Mouse (Mus musculus) ES-Bruce4 (cell line): ENCODE measurements around the gene Nck1. TPM values are rescaled to one million over a fixed set of nuclear protein-coding genes. Genes with fewer than 3 reads are reported as not detected.

ENCODE experiments used
- H3K27ac ChIP-seq: 2 replicates; pipeline ENCODE4 v1.5.1; 2012; ENCODE audit warnings: low read length, inconsistent platforms; ENCODE audit not compliant: insufficient read depth
- H3K27me3 ChIP-seq: 2 replicates; pipeline ENCODE4 v1.6.1; 2012; ENCODE audit warnings: mild to moderate bottlenecking, low read length, inconsistent platforms; ENCODE audit not compliant: control insufficient read depth, poor library complexity, insufficient read depth, severe bottlenecking
- H3K36me3 ChIP-seq: 2 replicates; pipeline ENCODE4 v1.6.1; 2012; ENCODE audit warnings: inconsistent platforms, mild to moderate bottlenecking, low read length, moderate library complexity; ENCODE audit not compliant: control insufficient read depth, poor library complexity, insufficient read depth, severe bottlenecking
- H3K4me1 ChIP-seq: one replicate; pipeline ENCODE4 v1.8.1; 2011; ENCODE audit warnings: low read length; ENCODE audit not compliant: control insufficient read depth, insufficient read depth
- H3K4me3 ChIP-seq: 2 replicates; pipeline ENCODE4 v1.5.1; 2011; ENCODE audit warnings: low read depth, mild to moderate bottlenecking, low read length
- H3K9ac ChIP-seq: 2 replicates; pipeline ENCODE4 v1.6.1; 2012; ENCODE audit warnings: low read depth, mild to moderate bottlenecking, inconsistent platforms; ENCODE audit not compliant: poor library complexity, severe bottlenecking
- H3K9me3 ChIP-seq: replicated peaks from 2 replicates; pipeline ENCODE4 v1.6.1; 2012; ENCODE audit warnings: mild to moderate bottlenecking, low read length, inconsistent platforms; ENCODE audit not compliant: control insufficient read depth, poor library complexity, insufficient read depth, severe bottlenecking
- CTCF ChIP-seq: IDR thresholded peaks from one replicate; pipeline ENCODE4 v1.8.1; 2011; ENCODE audit warnings: low read depth, low read length
- EP300 ChIP-seq: IDR thresholded peaks from 2 replicates; pipeline ENCODE4 v1.6.1; 2011; ENCODE audit warnings: low read depth, low read length; ENCODE audit not compliant: insufficient read depth
- POLR2A ChIP-seq: IDR thresholded peaks from one replicate; pipeline ENCODE4 v1.8.1; 2011; ENCODE audit warnings: low read length; ENCODE audit not compliant: insufficient read depth
- polyA plus RNA-seq: library from polyadenylated mRNA; stranded (reverse); fragments of >200 nt; gene quantifications from 2 replicates; pipeline ENCODE4 v1.2.4, GENCODE M21; 2011; ENCODE audit warnings: low read depth; ENCODE audit not compliant: missing spikeins, insufficient read depth, insufficient read length

The Nck1 gene
- polyA plus RNA-seq, 1 experiment, result 60.1 TPM

- H3K27ac ChIP-seq, result no peak overlapping the region
- H3K4me3 ChIP-seq, result no peak overlapping the region
- H3K9me3 ChIP-seq, result no peaks in the 10 kb centered on the region
- no peak overlapping the region for H3K9ac ChIP-seq
- no peaks in the 10 kb centered on the region for H3K36me3 ChIP-seq
- TF ChIP-seq EP300 (no peak), CTCF (no peak), POLR2A (no peak)
- H3K27me3 ChIP-seq, result no peaks in the 10 kb centered on the region
- H3K4me1 ChIP-seq, result no peaks in the 10 kb centered on the region
Observed at GRCm38 (mm10) chr9:100470228-100470627, 75.7 kb downstream of the Nck1 start.

GRCm38 (mm10) chr9:100469681-100470080 is 76.3 kb downstream of the Nck1 start:
- no peak overlapping the region for H3K4me3 ChIP-seq
- H3K9ac ChIP-seq, result no peak overlapping the region
- no peaks in the 10 kb centered on the region for H3K27me3 ChIP-seq
- TF ChIP-seq EP300, result no peak
- no peak for TF ChIP-seq POLR2A
- TF ChIP-seq CTCF, result no peak
- no peaks in the 10 kb centered on the region for H3K9me3 ChIP-seq
- H3K36me3 ChIP-seq, result no peaks in the 10 kb centered on the region
- H3K27ac ChIP-seq, result no peak overlapping the region
- no peaks in the 10 kb centered on the region for H3K4me1 ChIP-seq

GRCm38 (mm10) chr9:100468151-100468550 is 77.8 kb downstream of the Nck1 start:
- TF ChIP-seq POLR2A, result no peak
- TF ChIP-seq CTCF, result no peak
- no peak for TF ChIP-seq EP300
- Histone ChIP-seq H3K27ac (no peak overlapping the region), H3K9me3 (no peaks in the 10 kb centered on the region), H3K4me3 (no peak overlapping the region), H3K27me3 (no peaks in the 10 kb centered on the region), H3K36me3 (no peaks in the 10 kb centered on the region), H3K9ac (no peak overlapping the region), H3K4me1 (no peaks in the 10 kb centered on the region)

- Histone ChIP-seq H3K9me3 (no peaks in the 10 kb centered on the region), H3K4me3 (no peak overlapping the region), H3K9ac (no peak overlapping the region), H3K27me3 (no peaks in the 10 kb centered on the region), H3K36me3 (no peaks in the 10 kb centered on the region), H3K4me1 (no peaks in the 10 kb centered on the region), H3K27ac (no peak overlapping the region)
- TF ChIP-seq CTCF (no peak), POLR2A (no peak), EP300 (no peak)
Observed at GRCm38 (mm10) chr9:100467653-100468052, 78.3 kb downstream of the Nck1 start.

GRCm38 (mm10) chr9:100466743-100467142 is 79.2 kb downstream of the Nck1 start:
- Histone ChIP-seq H3K9me3 (no peaks in the 10 kb centered on the region), H3K9ac (no peak overlapping the region), H3K4me3 (no peak overlapping the region), H3K27ac (no peak overlapping the region), H3K4me1 (no peaks in the 10 kb centered on the region), H3K36me3 (no peaks in the 10 kb centered on the region), H3K27me3 (no peaks in the 10 kb centered on the region)
- TF ChIP-seq CTCF, result no peak
- TF ChIP-seq EP300, result no peak
- no peak for TF ChIP-seq POLR2A

GRCm38 (mm10) chr9:100465988-100466387 is 79.9 kb downstream of the Nck1 start:
- TF ChIP-seq CTCF (no peak), EP300 (no peak)
- no peaks in the 10 kb centered on the region for H3K27me3 ChIP-seq
- H3K36me3 ChIP-seq, result no peaks in the 10 kb centered on the region
- no peak overlapping the region for H3K9ac ChIP-seq
- H3K27ac ChIP-seq, result no peak overlapping the region
- H3K9me3 ChIP-seq, result no peaks in the 10 kb centered on the region
- H3K4me3 ChIP-seq, result no peak overlapping the region
- H3K4me1 ChIP-seq, result no peaks in the 10 kb centered on the region
